Mouse (Mus musculus): ENCODE measurements around the gene Rgs11. TPM values are rescaled to one million over a fixed set of nuclear protein-coding genes. Genes with fewer than 3 reads are reported as not detected.
A peak's percentile ranks its signal among the peaks of the same experiment; 100 is the strongest.

Rgs11 gene
- polyA plus RNA-seq, 1 experiment from 2014 or later = 17.7 TPM

DNA sequence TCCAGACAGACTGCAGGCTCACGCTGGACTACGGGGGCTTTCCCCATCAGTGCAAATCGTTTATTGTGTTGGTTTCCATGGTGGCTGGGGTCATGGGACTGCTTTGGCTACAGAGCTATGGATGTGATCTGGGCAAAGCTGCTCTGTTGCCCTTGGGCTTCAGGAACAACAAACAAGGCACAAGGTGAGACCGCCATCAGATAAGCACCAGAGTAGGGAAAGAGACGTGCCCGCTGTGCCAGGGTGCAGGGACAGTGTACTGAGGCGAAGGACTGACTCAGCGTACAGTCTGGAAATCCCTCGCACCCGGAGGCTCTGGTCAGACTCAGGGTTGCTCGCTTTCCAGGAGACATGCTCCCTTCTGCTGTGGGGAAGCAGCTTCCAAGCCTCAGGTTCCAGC, 9.9 kb downstream of the Rgs11 start:
- no peaks in the 10 kb centered on the region for H3K9me3 ChIP-seq (ENCODE audit: low read length)
- 0 out of 2 replicates have a peak, but pooled peaks cover 5% of the 10 kb centered on the region for H3K36me3 ChIP-seq (ENCODE audit: insufficient read depth, low read length)
- ATAC-seq (ENCODE audit: low FRiP score, low TSS enrichment) = no peak; the same call in 1 of the 2 replicates
- H3K4me1 ChIP-seq (ENCODE audit: insufficient read depth, low read length) = no peaks in the 10 kb centered on the region
- no peak overlapping the region for H3K4me3 ChIP-seq (ENCODE audit: low read length)
- 80% methylated on average over 11 of the region's 11 CpGs for WGBS
- H3K27me3 ChIP-seq (ENCODE audit: insufficient read depth, low read length) = no peaks in the 10 kb centered on the region
- no peak overlapping the region for H3K9ac ChIP-seq (replicated peaks; ENCODE audit: low read length)
- H3K4me2 ChIP-seq (replicated peaks; ENCODE audit: low read depth, low read length) = no peak overlapping the region
- no peak overlapping the region for H3K27ac ChIP-seq (ENCODE audit: low read length)

DNA sequence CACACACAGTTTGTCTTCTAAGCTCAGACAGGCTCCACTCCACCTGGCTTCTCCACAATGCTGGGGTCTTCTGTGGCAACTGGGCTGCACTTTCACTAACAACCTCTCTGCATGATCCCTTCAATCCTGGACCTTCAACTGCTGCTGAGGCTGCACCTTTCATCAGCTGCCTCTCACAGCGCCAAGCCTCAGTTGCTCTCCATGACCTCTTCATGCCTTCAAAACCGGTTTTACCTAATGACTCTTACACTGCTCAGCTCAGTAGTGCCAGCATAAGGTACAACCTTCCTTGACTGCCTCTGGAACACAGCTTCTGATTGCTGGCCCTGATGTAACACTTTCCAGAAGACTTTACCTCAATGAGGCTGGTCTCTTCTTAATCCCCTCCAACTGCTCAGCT, 18.8 kb downstream of the Rgs11 start:
- Histone ChIP-seq H3K4me1 (ENCODE audit: insufficient read depth, low read length) (0 out of 2 replicates have a peak, but pooled peaks cover 5% of the 10 kb centered on the region), H3K36me3 (ENCODE audit: insufficient read depth, low read length) (no peaks in the 10 kb centered on the region), H3K4me2 (replicated peaks; ENCODE audit: low read depth, low read length) (no peak overlapping the region), H3K27me3 (ENCODE audit: insufficient read depth, low read length) (no peaks in the 10 kb centered on the region), H3K4me3 (ENCODE audit: low read length) (no peak overlapping the region), H3K9me3 (ENCODE audit: low read length) (no peaks in the 10 kb centered on the region), H3K9ac (replicated peaks; ENCODE audit: low read length) (no peak overlapping the region), H3K27ac (ENCODE audit: low read length) (peak overlapping the region; percentile 55; the same call in 1 of the 2 replicates)
- ATAC-seq (ENCODE audit: low FRiP score, low TSS enrichment) = no peak
- WGBS = 62% methylated on average over 2 of the region's 2 CpGs

DNA sequence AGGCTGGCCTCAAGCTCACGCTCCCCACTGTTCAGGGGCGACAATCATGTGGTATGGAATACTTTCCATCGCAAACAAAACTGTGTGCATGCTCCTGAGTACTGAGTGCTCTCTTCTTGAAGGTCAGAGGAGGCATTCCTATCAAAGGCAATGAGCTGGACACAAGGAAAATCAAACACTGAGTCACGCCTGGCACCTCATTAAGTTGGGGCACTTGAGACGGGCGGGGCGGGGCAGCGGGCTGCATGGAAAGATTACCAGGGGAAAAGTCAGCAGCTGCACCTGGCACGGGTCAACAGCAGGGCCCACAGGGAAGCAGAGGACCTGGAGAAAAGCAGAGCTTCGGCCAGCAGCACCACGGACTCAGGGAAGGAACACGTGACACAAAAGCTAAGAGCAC, 22.4 kb downstream of the Rgs11 start:
- Histone ChIP-seq H3K4me1 (ENCODE audit: insufficient read depth, low read length) (0 out of 2 replicates have a peak, but pooled peaks cover 5% of the 10 kb centered on the region), H3K27ac (ENCODE audit: low read length) (peak overlapping the region; percentile 43; the same call in 1 of the 2 replicates), H3K4me2 (replicated peaks; ENCODE audit: low read depth, low read length) (no peak overlapping the region), H3K4me3 (ENCODE audit: low read length) (no peak overlapping the region), H3K27me3 (ENCODE audit: insufficient read depth, low read length) (no peaks in the 10 kb centered on the region), H3K9ac (replicated peaks; ENCODE audit: low read length) (no peak overlapping the region), H3K9me3 (ENCODE audit: low read length) (no peaks in the 10 kb centered on the region), H3K36me3 (ENCODE audit: insufficient read depth, low read length) (no peaks in the 10 kb centered on the region)
- peak; percentile 76 for ATAC-seq (ENCODE audit: low FRiP score, low TSS enrichment)
- WGBS = 48% methylated on average over 12 of the region's 12 CpGs

DNA sequence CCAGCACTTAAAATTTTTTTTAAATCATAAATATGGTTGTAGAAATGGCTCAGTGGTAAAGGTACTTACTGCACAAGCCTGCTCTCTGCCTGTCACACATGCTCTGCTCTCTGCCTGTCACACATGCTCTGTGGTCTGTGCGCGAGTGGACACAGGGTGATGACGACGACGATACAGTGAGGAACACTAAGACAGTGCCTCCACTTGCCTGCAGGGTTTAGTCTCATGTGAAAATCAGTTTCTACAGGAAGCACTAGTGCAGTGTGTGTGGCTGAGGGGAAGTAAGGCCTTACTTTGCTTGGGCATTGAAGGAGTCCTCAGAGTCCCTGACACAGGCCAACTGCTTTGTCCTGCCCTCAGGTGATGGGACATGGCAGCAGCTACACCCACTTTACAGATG, 27.0 kb downstream of the Rgs11 start:
- ATAC-seq (ENCODE audit: low FRiP score, low TSS enrichment) = no peak
- WGBS = 92% methylated on average over 5 of the region's 5 CpGs
- no peaks in the 10 kb centered on the region for H3K27me3 ChIP-seq (ENCODE audit: insufficient read depth, low read length)
- no peak overlapping the region for H3K4me2 ChIP-seq (replicated peaks; ENCODE audit: low read depth, low read length)
- H3K4me1 ChIP-seq (ENCODE audit: insufficient read depth, low read length) = 0 out of 2 replicates have a peak, but pooled peaks cover 8% of the 10 kb centered on the region
- H3K9ac ChIP-seq (replicated peaks; ENCODE audit: low read length) = no peak overlapping the region
- no peak overlapping the region for H3K27ac ChIP-seq (ENCODE audit: low read length)
- no peak overlapping the region for H3K4me3 ChIP-seq (ENCODE audit: low read length)
- H3K9me3 ChIP-seq (ENCODE audit: low read length) = no peaks in the 10 kb centered on the region
- 0 out of 2 replicates have a peak, but pooled peaks cover 2% of the 10 kb centered on the region for H3K36me3 ChIP-seq (ENCODE audit: insufficient read depth, low read length)

DNA sequence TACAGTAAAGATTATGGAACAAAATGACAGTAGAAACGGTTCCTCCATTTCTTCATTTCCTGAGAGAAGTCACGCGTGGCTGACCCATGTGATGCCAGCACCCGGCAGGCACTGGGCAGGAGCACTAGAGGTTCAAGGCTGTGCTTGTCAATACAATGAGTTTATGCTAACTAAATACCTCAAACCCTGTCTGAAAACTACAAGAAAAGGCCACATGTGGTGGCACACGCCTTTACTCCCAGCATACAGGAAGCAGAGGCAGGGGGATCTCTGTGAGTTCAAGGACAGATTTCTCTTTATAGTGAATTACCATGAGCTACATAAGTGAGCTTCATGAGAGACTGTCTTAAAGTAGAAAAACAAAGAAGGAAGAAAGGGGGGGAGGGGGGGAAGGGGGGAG, 28.4 kb downstream of the Rgs11 start:
- Histone ChIP-seq H3K27me3 (ENCODE audit: insufficient read depth, low read length) (no peaks in the 10 kb centered on the region), H3K9me3 (ENCODE audit: low read length) (no peaks in the 10 kb centered on the region), H3K27ac (ENCODE audit: low read length) (no peak overlapping the region), H3K36me3 (ENCODE audit: insufficient read depth, low read length) (0 out of 2 replicates have a peak, but pooled peaks cover 2% of the 10 kb centered on the region), H3K9ac (replicated peaks; ENCODE audit: low read length) (no peak overlapping the region), H3K4me2 (replicated peaks; ENCODE audit: low read depth, low read length) (no peak overlapping the region), H3K4me3 (ENCODE audit: low read length) (no peak overlapping the region), H3K4me1 (ENCODE audit: insufficient read depth, low read length) (0 out of 2 replicates have a peak, but pooled peaks cover 3% of the 10 kb centered on the region)
- 80% methylated on average over 5 of the region's 5 CpGs for WGBS
- no peak for ATAC-seq (ENCODE audit: low FRiP score, low TSS enrichment)

DNA sequence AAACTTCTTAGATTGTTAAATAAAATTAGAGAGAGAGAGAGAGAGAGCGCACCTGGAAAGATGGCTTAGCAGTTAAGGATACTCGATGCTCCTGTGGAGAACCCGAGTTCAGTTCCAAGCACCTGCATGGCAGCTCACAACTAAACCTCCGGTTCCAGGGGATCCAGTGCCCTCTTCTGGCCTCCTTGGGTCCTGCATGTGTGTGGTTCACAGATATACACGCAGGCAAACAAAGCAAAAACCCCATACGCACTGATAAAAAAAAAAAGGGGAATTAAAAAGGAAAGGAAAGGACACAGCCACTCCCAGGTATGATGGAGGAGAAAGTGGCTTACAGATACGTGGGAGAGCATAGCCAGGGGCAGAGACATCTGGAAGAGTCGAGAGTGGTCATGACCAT, 30.1 kb downstream of the Rgs11 start:
- H3K27me3 ChIP-seq (ENCODE audit: insufficient read depth, low read length) = no peaks in the 10 kb centered on the region
- WGBS = 78% methylated on average over 8 of the region's 8 CpGs
- H3K9ac ChIP-seq (replicated peaks; ENCODE audit: low read length) = no peak overlapping the region
- no peaks in the 10 kb centered on the region for H3K9me3 ChIP-seq (ENCODE audit: low read length)
- H3K4me2 ChIP-seq (replicated peaks; ENCODE audit: low read depth, low read length) = no peak overlapping the region
- H3K4me3 ChIP-seq (ENCODE audit: low read length) = no peak overlapping the region
- H3K27ac ChIP-seq (ENCODE audit: low read length) = no peak overlapping the region
- 0 out of 2 replicates have a peak, but pooled peaks cover 2% of the 10 kb centered on the region for H3K36me3 ChIP-seq (ENCODE audit: insufficient read depth, low read length)
- no peak for ATAC-seq (ENCODE audit: low FRiP score, low TSS enrichment)
- 0 out of 2 replicates have a peak, but pooled peaks cover 3% of the 10 kb centered on the region for H3K4me1 ChIP-seq (ENCODE audit: insufficient read depth, low read length)

DNA sequence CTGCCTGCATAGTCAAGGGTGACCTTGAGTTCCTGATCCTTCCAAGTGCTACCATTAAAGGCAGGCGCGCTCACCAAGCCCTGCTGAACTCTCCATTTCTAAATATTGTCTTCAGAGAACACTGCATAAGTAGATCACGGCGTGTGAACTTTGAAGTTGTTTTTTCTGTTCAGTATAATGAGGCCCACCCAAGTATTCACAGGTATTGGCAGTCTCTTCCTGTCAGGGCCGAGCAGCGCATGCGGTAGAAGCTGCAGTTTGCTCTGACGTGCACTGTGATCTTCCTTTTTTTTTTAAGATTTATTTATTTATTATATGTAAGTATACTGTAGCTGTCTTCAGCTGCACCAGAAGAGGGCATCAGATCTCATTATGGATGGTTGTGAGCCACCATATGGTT, 31.6 kb downstream of the Rgs11 start:
- no peak for ATAC-seq (ENCODE audit: low FRiP score, low TSS enrichment)
- Histone ChIP-seq H3K36me3 (ENCODE audit: insufficient read depth, low read length) (0 out of 2 replicates have a peak, but pooled peaks cover 2% of the 10 kb centered on the region), H3K4me2 (replicated peaks; ENCODE audit: low read depth, low read length) (no peak overlapping the region), H3K4me3 (ENCODE audit: low read length) (no peak overlapping the region), H3K9ac (replicated peaks; ENCODE audit: low read length) (no peak overlapping the region), H3K4me1 (ENCODE audit: insufficient read depth, low read length) (0 out of 2 replicates have a peak, but pooled peaks cover 3% of the 10 kb centered on the region), H3K27ac (ENCODE audit: low read length) (no peak overlapping the region), H3K9me3 (ENCODE audit: low read length) (no peaks in the 10 kb centered on the region), H3K27me3 (ENCODE audit: insufficient read depth, low read length) (no peaks in the 10 kb centered on the region)
- 90% methylated on average over 8 of the region's 8 CpGs for WGBS

DNA sequence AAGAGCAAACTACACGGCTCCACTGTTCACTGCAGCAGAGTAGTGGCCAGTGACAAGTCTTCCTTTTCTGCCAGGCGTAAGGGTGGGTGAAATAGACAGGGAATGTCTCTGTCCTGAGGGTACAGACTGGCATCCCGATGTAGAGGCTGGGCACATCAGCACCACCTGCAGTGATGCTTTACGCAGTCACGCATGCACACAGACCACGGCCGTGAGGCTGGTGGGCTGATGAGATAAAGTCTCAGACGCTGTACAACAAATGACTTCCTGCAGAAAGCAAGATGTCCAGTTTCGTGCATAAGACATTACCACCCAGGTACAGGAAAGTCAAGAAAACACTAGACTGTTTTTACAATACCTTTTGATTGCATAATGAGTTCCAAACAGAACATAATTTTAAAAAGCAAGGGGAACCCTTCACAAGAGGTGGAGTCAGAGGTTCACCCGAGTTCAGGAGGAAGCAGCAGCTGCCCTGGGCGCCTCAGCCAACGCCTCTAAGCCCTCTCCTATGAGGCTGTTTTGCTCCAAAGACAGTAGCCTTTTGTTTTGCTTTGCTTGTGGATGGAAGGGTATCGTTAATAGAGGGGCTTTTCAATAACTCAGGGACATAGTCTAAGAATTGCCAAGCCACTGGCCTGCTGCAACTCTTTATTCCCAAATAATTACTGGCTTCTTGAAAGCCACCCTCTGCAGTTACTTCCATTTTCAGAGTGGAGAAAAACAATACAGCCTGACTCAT, 32.5 kb downstream of the Rgs11 start:
- no peak overlapping the region for H3K27ac ChIP-seq (ENCODE audit: low read length)

DNA sequence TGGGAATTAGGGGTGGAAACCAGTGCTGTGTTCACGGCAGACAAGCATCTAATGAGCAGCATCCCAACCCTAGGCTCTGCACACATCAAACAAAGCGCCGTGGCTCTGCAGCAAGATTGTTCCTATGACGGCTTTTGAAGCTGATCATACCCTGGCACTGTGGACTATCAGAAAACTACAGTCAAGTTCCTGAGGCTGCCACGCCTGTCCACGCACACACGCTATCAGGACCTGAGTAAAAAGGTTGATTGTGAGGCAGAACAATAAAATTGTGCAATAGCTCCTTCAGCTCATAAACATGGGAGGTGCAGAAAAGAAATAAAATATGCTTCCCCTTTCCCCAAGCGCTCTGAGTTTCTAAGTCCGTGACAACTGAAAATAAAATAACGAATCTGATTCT, 34.9 kb downstream of the Rgs11 start:
- Histone ChIP-seq H3K4me2 (replicated peaks; ENCODE audit: low read depth, low read length) (no peak overlapping the region), H3K27ac (ENCODE audit: low read length) (no peak overlapping the region), H3K9me3 (ENCODE audit: low read length) (no peaks in the 10 kb centered on the region), H3K4me3 (ENCODE audit: low read length) (no peak overlapping the region), H3K4me1 (ENCODE audit: insufficient read depth, low read length) (no peaks in the 10 kb centered on the region), H3K27me3 (ENCODE audit: insufficient read depth, low read length) (no peaks in the 10 kb centered on the region), H3K36me3 (ENCODE audit: insufficient read depth, low read length) (0 out of 2 replicates have a peak, but pooled peaks cover 1% of the 10 kb centered on the region), H3K9ac (replicated peaks; ENCODE audit: low read length) (no peak overlapping the region)
- 83% methylated on average over 10 of the region's 10 CpGs for WGBS
- no peak for ATAC-seq (ENCODE audit: low FRiP score, low TSS enrichment)

More for the DNA sequence above, 32.5 kb downstream of the Rgs11 start:
- 59% methylated on average over 13 of the region's 13 CpGs for WGBS
- 0 out of 2 replicates have a peak, but pooled peaks cover 2% of the 10 kb centered on the region for H3K36me3 ChIP-seq (ENCODE audit: insufficient read depth, low read length)
- H3K9ac ChIP-seq (replicated peaks; ENCODE audit: low read length) = no peak overlapping the region
- H3K4me3 ChIP-seq (ENCODE audit: low read length) = no peak overlapping the region
- no peaks in the 10 kb centered on the region for H3K9me3 ChIP-seq (ENCODE audit: low read length)
- 0 out of 2 replicates have a peak, but pooled peaks cover 3% of the 10 kb centered on the region for H3K4me1 ChIP-seq (ENCODE audit: insufficient read depth, low read length)
- no peaks in the 10 kb centered on the region for H3K27me3 ChIP-seq (ENCODE audit: insufficient read depth, low read length)
- ATAC-seq (ENCODE audit: low FRiP score, low TSS enrichment) = no peak
- H3K4me2 ChIP-seq (replicated peaks; ENCODE audit: low read depth, low read length) = no peak overlapping the region

DNA sequence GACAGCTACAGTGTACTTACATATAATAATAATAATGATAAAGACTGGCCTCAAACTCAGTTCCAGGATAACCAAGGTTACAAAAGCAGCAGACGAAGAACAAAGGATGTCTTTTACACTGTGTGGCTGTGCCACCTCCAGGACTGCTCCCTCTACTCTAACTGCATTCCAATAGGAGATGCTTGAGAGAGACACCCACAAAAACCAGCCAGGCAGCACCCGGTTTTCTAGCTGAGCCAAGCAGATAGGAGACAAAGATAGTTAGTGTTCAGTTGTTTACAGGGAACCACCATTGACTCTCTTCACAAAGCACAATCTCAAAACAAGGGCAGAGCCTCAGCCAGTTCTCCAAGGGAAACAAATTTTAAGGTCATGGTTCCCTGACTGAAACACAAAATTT, 36.8 kb downstream of the Rgs11 start:
- Histone ChIP-seq H3K9me3 (ENCODE audit: low read length) (no peaks in the 10 kb centered on the region), H3K9ac (replicated peaks; ENCODE audit: low read length) (no peak overlapping the region), H3K4me2 (replicated peaks; ENCODE audit: low read depth, low read length) (no peak overlapping the region), H3K27ac (ENCODE audit: low read length) (no peak overlapping the region), H3K4me1 (ENCODE audit: insufficient read depth, low read length) (peaks cover 9% of the 10 kb centered on the region), H3K27me3 (ENCODE audit: insufficient read depth, low read length) (no peaks in the 10 kb centered on the region), H3K4me3 (ENCODE audit: low read length) (no peak overlapping the region), H3K36me3 (ENCODE audit: insufficient read depth, low read length) (no peaks in the 10 kb centered on the region)
- no peak for ATAC-seq (ENCODE audit: low FRiP score, low TSS enrichment)
- WGBS = 76% methylated on average over 2 of the region's 2 CpGs

Data from kidney, embryonic 16.5 days (tissue).